Mouse (Mus musculus) cerebellum, postnatal 14 days (tissue): ENCODE data around the gene Lrmda.

Experiments
- DNase-seq, 2 experiments: peaks; one replicate each; pipeline ENCODE4 v3.0.0; 2021; ENCODE audit warnings: mixed read lengths in 2 of 2

Gene Lrmda

GRCm38 (mm10) chr14:22908006-22908405 lies 888.5 kb downstream of the Lrmda start:
- no peak for DNase-seq

- no peak for DNase-seq
These were observed 896.0 kb downstream of the Lrmda start for GRCm38 (mm10) chr14:22915463-22915862.

DNA sequence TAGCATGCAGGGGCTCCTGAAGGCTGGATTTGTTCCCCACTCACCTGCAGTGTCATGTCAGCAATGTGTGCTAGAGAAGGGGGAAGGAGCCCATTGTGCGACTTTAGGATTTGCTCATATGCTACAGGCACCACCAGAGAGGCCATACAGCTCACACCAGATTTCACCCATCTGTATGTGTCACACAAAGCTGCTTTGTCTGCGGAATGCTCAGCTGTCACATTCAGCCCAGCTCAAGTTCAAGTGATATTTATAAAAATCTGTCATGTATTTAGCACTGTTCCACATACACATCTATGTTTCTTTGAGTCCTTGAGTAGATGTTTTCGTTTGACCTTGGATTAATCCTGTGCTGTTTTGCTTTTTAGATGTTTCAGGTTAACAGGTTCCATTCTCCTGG lies 899.0 kb downstream of the Lrmda start:
- DNase-seq, result no peak

DNA sequence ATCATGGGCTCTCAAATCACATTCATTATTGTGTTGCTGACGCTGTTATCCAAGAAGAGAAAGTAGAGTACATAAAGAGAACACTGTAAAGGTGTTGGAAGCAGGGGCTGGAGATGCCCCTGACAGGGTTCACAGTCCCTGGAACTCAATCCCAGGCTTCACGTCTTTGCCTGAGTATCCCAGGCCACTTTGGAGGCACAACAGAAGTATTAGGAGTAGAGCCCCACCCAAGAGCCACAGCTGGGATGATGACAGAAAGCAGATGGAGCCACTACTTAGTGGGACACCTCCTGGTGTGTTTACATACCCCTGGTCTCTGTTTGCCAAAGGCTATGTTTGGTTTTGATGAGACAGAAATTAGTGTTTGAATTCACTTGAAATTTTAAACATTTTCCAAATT lies 899.4 kb downstream of the Lrmda start:
- DNase-seq, result no peak

DNA sequence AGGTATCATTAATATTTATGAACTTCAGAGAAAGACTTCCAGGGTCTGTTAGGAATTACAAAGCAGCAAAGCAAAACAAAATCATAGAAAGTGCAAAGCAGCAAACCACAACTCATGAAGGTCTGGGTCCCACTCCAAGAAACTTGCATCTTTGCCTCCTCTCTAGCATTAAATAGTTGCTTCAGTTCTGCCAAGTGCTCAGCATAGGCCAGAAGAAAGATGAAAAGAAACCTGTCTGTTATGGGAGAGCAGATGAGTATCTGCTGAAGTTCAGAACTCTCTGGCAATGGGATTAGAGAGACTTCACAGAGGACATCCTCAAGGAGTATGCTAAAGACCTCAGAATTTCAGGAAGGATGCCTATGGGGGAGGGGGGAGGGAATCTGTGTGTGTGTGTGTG lies 901.6 kb downstream of the Lrmda start:
- no peak for DNase-seq

DNA sequence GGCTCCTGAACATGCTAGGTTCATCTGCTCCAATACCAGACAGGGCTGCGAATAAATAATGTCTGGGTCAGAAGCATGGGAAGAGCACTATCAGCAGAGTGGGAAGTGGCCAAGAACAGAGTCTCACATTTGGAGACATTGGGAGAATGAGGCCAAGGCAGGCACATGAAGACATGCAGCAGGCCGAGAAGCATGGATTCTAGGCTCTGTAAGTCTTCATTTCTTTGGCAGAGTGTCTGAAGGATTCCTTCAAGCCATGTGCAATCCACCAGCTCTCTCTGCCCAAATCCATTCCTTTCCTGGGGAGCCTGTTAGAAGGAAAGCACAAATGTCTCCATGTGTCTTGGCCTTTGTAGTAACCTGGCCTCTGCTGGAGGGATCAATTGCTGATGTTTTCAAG lies 902.3 kb downstream of the Lrmda start:
- DNase-seq, result no peak

- DNase-seq, result no peak
These were observed 903.1 kb downstream of the Lrmda start for GRCm38 (mm10) chr14:22922571-22922970.

DNA sequence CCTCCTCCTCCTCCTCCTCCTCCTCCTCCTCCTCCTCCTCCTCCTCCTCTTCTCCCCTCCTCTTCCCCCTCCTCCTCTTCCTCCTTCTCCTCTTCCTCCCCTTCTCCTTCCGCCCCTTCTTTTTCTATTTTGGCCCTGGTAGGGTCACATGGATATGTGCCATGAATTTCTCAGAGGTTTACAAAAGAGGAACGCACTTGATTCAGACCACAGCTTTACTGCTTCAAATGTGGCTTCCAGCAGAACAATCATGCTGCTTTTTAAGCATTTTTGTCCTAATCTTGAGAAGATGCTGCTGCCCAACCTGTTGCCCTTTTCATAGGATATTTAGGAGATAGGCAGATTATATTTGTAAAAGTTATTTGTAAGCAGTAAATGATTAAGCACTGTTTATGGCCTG lies 903.7 kb downstream of the Lrmda start:
- DNase-seq, result no peak

- DNase-seq, result no peak
These were observed 908.8 kb downstream of the Lrmda start for GRCm38 (mm10) chr14:22928263-22928662.

DNA sequence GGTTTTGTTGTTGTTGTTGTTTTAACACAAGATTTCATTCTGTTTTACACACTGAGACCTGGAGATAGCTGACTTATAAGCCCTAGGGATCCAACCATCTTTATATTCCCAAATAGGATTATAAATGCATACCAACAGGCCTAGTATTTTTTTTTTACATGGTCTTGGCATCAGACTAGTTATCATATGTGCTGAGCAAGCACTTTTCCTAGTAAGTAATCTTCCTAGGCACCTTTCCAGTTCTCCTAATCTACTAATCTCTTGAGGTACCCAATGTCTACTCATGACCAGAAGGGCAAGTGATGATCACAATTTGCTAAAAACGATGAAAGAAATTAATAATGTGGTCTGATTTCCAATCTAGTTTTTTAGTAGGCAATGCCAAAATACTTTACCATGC lies 909.2 kb downstream of the Lrmda start:
- no peak for DNase-seq

- no peak for DNase-seq
These were observed 910.1 kb downstream of the Lrmda start for GRCm38 (mm10) chr14:22929585-22929984.

DNA sequence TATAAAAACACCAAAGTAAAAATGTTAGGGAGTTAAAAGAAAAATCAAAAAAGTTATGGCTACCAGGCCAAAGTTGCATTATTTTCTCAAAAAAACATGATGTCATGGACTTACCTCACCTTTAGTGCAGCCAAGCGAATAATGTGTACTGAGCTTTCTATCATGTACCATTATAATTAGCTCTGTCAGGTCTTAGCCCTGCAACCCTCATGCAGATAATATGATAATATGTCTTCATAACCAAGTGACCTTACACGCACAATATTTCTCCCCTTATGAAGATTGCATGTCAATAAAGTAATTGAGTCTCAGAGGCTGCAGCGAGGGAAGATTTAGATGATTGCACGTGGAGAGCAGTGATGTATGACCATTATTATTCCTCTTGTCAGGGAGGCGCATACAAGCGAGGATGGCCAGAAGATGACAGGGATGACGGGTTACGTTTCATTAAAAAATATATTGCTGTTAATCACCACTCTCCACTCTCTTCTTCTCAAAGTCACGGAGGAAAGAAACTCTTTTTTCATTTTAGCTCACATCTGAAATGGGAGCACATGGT lies 911.1 kb downstream of the Lrmda start:
- DNase-seq, result no peak

GRCm38 (mm10) chr14:22931114-22931822 lies 911.8 kb downstream of the Lrmda start:
- no peak for DNase-seq

DNA sequence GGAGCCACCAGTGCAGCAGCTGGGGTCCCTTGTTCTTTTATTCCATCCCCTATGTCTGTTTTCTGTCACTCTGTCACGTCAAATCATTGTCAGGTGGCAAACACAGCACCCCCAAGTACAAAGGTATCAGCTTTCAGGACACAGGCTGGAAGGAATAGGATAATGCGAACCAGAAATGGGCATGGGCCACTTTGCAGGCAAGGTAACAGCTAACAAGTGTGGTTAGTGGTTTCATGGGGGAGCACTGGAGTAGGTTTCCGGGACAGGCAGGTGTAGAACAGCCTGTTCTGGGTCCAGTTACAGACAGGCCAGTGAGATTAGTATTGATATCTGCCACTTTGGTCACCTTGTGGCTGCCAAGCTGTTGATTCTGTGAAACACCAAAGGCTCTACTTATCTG lies 917.2 kb downstream of the Lrmda start:
- no peak for DNase-seq

DNA sequence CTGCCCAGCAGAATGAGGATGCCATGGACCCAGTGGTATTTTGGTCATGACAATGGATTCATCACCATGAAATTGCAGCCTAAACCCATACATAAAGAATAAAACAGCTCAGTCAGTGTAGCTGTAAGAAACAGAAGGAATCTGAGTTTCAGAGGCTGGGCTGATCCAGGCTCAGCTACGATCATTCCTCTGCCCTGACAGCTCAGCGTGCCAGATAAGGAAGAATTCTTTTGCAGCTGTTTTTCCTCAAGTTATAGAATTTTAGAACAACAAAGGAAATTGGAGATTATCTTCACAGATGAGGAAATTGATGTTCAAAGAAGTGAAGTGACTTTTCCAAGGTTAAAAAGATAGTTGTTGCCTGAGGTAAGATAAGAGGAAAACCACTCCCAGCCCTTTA lies 921.1 kb downstream of the Lrmda start:
- DNase-seq, result no peak

- DNase-seq, result no peak
These were observed 923.1 kb downstream of the Lrmda start for GRCm38 (mm10) chr14:22942569-22942968.

GRCm38 (mm10) chr14:22949466-22949865 lies 930.0 kb downstream of the Lrmda start:
- DNase-seq, result no peak

GRCm38 (mm10) chr14:22952981-22953380 lies 933.5 kb downstream of the Lrmda start:
- no peak for DNase-seq

DNA sequence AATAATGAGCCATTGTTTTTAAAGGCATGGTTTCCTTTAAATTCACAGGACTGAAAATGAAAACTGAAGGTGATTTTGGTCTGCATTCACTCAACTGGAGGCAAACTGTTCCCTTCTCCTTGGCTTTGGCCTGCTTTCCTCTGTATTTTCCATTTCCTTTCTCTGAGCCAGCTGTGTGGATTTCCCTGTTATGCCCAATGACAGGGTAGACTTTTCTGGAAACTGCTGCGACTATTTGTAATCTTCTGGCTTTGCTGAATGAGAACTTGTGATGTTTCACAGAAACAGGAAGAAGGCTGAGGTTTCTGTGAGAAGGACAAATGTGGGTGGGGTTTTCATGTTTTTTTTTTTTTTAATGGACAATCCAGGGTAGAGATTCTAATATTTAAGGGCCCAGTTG lies 940.7 kb downstream of the Lrmda start:
- no peak for DNase-seq

GRCm38 (mm10) chr14:22964796-22965660 lies 945.5 kb downstream of the Lrmda start:
- DNase-seq, result peak; percentile 8 to 39

DNA sequence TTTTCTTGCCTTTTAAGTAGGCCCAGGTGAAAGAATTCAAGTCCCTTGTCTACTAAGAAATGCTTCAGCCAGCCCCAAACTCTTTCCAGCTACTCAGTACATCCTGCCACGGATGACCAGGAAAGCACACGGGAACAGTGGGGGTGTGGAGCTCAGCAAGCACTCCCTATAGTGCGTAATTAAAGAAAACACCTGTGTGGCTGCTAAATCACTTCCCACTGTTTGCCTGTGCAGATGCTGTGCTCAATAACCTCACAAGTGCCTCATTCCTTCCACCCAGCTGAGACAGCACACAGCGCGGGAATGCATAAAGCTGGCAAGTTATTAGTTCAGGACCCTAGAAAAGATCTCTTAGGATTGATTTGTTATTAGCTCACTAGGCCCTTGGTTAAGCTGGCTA lies 949.2 kb downstream of the Lrmda start:
- DNase-seq, result no peak

- no peak for DNase-seq
These were observed 967.2 kb downstream of the Lrmda start for GRCm38 (mm10) chr14:22986736-22987135.

- DNase-seq, result no peak
These were observed 968.7 kb downstream of the Lrmda start for GRCm38 (mm10) chr14:22988090-22988669.
